Mouse (Mus musculus) ES-E14 (cell line): ENCODE results near the gene Scn8a.

Experiments
- HCFC1 ChIP-seq: IDR thresholded peaks from 2 replicates; pipeline ENCODE4 v1.6.1; 2012; ENCODE audit warnings: low read length, inconsistent platforms, borderline replicate concordance; ENCODE audit not compliant: insufficient read depth
- ZC3H11A ChIP-seq: IDR thresholded peaks from 2 replicates; pipeline ENCODE4 v1.6.1; 2012; ENCODE audit warnings: low read depth, mild to moderate bottlenecking, inconsistent platforms, low read length, borderline replicate concordance
- ZNF384 ChIP-seq: IDR thresholded peaks from 2 replicates; pipeline ENCODE4 v1.6.1; 2012; ENCODE audit warnings: low read depth, low read length, inconsistent platforms

DNA sequence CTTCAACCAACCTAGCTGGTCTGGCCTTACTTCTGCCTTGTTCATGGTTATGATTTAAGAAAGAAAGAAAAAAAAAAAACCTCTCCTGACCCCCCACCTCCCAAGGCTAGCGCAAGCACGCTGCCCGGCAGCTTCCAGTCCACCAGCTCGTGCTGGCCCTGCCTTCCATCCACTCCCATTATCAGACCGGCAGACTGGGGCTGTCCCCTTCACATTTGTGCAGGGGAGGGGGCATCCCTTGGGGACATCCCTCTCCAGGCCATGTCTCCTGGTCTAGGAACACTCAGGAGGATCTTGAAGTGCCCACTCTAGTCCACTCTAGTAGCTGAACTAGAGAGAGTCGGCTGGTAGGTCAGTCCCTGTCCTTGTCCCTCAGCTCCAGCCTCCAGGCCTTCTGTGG, 174.9 kb downstream of the Scn8a start:
- TF ChIP-seq ZNF384 (no peak), ZC3H11A (no peak), HCFC1 (no peak)
